Mouse (Mus musculus): Measurements from ENCODE around the gene AY074887.
"Not testable (repeated sequence)": the region's sequence is repeated elsewhere in the genome, so short reads cannot be mapped to it uniquely, and the experiment has no call there.

Gene AY074887

GRCm38 (mm10) chr9:54950575-54951321 lies at the start of gene AY074887, which contains the start of gene Psma4:
TSS of gene AY074887 (minus strand) at chr9:54950998.
TSS of gene Psma4 (plus strand) at chr9:54950790.
- DNase-seq = peak; percentile 88 to 92

- no peak for DNase-seq
Measured at GRCm38 (mm10) chr9:54995645-54996044, 44.8 kb upstream of the AY074887 start.

GRCm38 (mm10) chr9:54994381-54994780 lies 43.6 kb upstream of the AY074887 start:
- no peak for DNase-seq

- DNase-seq = no peak
Measured at GRCm38 (mm10) chr9:54990362-54990761, 39.6 kb upstream of the AY074887 start.

GRCm38 (mm10) chr9:54982401-54982800 lies 31.6 kb upstream of the AY074887 start:
- no peak for DNase-seq

GRCm38 (mm10) chr9:54981291-54982191 lies 30.7 kb upstream of the AY074887 start:
- DNase-seq = no peak

GRCm38 (mm10) chr9:54980674-54981073 lies 29.9 kb upstream of the AY074887 start, which contains the start of gene Chrna5:
TSS of gene Chrna5 (plus strand) at chr9:54980880.
- DNase-seq = no peak

GRCm38 (mm10) chr9:54969972-54970637 lies 19.3 kb upstream of the AY074887 start:
- DNase-seq = no peak

GRCm38 (mm10) chr9:54963669-54964068 lies 12.9 kb upstream of the AY074887 start:
- no peak for DNase-seq

- DNase-seq = no peak
Measured at GRCm38 (mm10) chr9:54961059-54961458, 10.3 kb upstream of the AY074887 start.

- DNase-seq = not testable (repeated sequence)
Measured at GRCm38 (mm10) chr9:54950162-54950561, 636 bp downstream of the AY074887 start.

GRCm38 (mm10) chr9:54949465-54949864 lies 1.3 kb downstream of the AY074887 start:
- no peak for DNase-seq

GRCm38 (mm10) chr9:54946256-54946655 lies 4.5 kb downstream of the AY074887 start:
- no peak for DNase-seq

- DNase-seq = no peak
Measured at GRCm38 (mm10) chr9:54944467-54944866, 6.3 kb downstream of the AY074887 start.

GRCm38 (mm10) chr9:54942071-54942470 lies 8.7 kb downstream of the AY074887 start:
- no peak for DNase-seq

- no peak for DNase-seq
Measured at GRCm38 (mm10) chr9:54932379-54932778, 18.4 kb downstream of the AY074887 start.

- DNase-seq = no peak
Measured at GRCm38 (mm10) chr9:54931765-54932164, 19.0 kb downstream of the AY074887 start.

- DNase-seq = no peak
Measured at GRCm38 (mm10) chr9:54930741-54931140, 20.1 kb downstream of the AY074887 start.

GRCm38 (mm10) chr9:54919946-54920345 lies 30.9 kb downstream of the AY074887 start:
- DNase-seq = no peak

GRCm38 (mm10) chr9:54918781-54919180 lies 32.0 kb downstream of the AY074887 start:
- DNase-seq = no peak

- DNase-seq = no peak
Measured at GRCm38 (mm10) chr9:54918191-54918590, 32.6 kb downstream of the AY074887 start.

GRCm38 (mm10) chr9:54917010-54917677 lies 33.7 kb downstream of the AY074887 start, which contains the start of gene Hykk:
TSS of gene Hykk (plus strand) at chr9:54917283.
- DNase-seq = peak; percentile 84 to 88

Data from cerebellum, postnatal 36 days (tissue).